Mouse (Mus musculus): ENCODE data around the gene Pax2.

DNA sequence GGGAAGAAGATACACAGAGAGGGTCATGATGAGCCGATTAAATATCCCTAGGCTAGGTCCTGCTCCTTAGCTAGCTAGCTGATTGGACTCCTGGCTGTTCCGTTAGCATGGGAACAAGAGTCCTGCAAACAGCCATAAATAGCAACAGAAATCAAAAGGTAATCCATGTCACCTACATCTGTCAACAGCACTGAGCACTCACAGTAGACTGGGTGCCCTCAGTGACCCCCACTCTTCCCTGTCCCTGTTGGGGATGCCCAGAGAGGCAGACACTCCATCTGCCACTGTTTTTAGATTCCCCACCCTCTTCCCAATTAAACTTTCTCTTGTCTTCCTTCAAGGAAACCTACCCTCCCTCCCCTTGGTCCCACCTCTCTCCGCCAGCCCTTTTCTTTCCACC lies 130.6 kb downstream of the Pax2 start:
- TF ChIP-seq CTCF (IDR thresholded peaks at IDR 0.05; ENCODE audit: low read depth), result no peak
- no peak for TF ChIP-seq EP300 (IDR thresholded peaks at IDR 0.05; ENCODE audit: low read depth)

Measured in heart, postnatal 0 days (tissue).